Mouse (Mus musculus) embryonic fibroblast, embryonic 13.5 days (primary cell): ENCODE data around the gene Surf2.

Experiments
- CTCF ChIP-seq: IDR thresholded peaks from 2 replicates; pipeline ENCODE4 v1.5.1; 2011; ENCODE audit warnings: mild to moderate bottlenecking, control low read depth, low read length, moderate library complexity, borderline replicate concordance; ENCODE audit not compliant: insufficient read depth
- POLR2A ChIP-seq: IDR thresholded peaks from 2 replicates; pipeline ENCODE4 v1.6.1; 2011; ENCODE audit warnings: low read depth, mild to moderate bottlenecking, control low read depth, low read length, moderate library complexity

DNA sequence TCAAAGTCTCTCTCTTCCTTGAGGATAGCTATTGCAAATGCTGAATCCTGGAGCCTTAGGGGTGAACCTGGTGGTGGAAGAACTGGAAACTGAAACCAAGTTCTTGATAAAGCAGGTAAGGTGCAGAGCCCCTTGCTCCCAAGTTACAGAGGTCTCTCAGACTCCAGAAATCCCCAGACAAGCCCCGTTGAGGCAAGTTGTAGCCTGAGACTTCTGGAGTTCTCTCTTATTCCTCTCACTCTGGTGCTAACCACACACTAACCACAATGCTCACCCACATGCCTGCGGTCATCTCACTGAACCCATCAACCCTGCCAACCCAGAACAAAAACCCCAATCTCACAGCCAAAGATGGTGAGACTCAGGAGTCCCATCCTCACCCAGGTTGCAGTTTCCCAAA, 19.1 kb downstream of the Surf2 start:
- TF ChIP-seq CTCF, result no peak
- no peak for TF ChIP-seq POLR2A
